Mouse (Mus musculus) cortical plate, adult 2 months (tissue): Measurements from ENCODE around the gene Pak1ip1.

Source experiments
- CTCF ChIP-seq: fragments of 200-500 bp; IDR thresholded peaks from 2 replicates; pipeline ENCODE4 v1.5.1; 2011; ENCODE audit warnings: mild to moderate bottlenecking, control low read depth, low read length; ENCODE audit not compliant: insufficient read depth; ENCODE audit errors: extremely low read depth
- POLR2A ChIP-seq: fragments of 200-500 bp; IDR thresholded peaks from 2 replicates; pipeline ENCODE4 v1.6.1; 2011; ENCODE audit warnings: mild to moderate bottlenecking, low read length, control low read depth; ENCODE audit not compliant: insufficient read depth; ENCODE audit errors: extremely low read depth

GRCm38 (mm10) chr13:41017832-41018231, 17.0 kb downstream of the Pak1ip1 start:
- TF ChIP-seq POLR2A: no peak
- no peak for TF ChIP-seq CTCF
